Mouse (Mus musculus) hindbrain, embryonic 10.5 days (tissue): ENCODE measurements at regions not wholly inside any gene's neighbourhood (a gene's known extent, or its start where the extent isn't known, plus 50 kb on each side); places are given as distances from the start of the nearest gene placed in this dataset.

Source experiments
- DNase-seq: peaks from one replicate; pipeline ENCODE4 v3.0.0-alpha.2; 2017; ENCODE audit warnings: low spot score
- H3K27ac ChIP-seq: fragments of 300-500 bp; sonication (generic); 2 replicates; pipeline ENCODE4 v1.5.1; 2016; ENCODE audit warnings: mild to moderate bottlenecking, moderate library complexity
- H3K27me3 ChIP-seq: fragments of 300-500 bp; sonication (generic); 2 replicates; pipeline ENCODE4 v1.6.1; 2016; ENCODE audit warnings: mild to moderate bottlenecking; ENCODE audit not compliant: poor library complexity, insufficient read depth, severe bottlenecking
- H3K36me3 ChIP-seq: fragments of 300-500 bp; sonication (generic); 2 replicates; pipeline ENCODE4 v1.6.1; 2016; ENCODE audit warnings: mild to moderate bottlenecking, moderate library complexity
- H3K4me1 ChIP-seq: fragments of 300-500 bp; sonication (generic); replicated peaks from 2 replicates; pipeline ENCODE4 v1.6.1; 2016; ENCODE audit warnings: mild to moderate bottlenecking
- H3K4me3 ChIP-seq: fragments of 300-500 bp; sonication (generic); 2 replicates; pipeline ENCODE4 v1.5.1; 2016; ENCODE audit warnings: mild to moderate bottlenecking, moderate library complexity
- H3K9me3 ChIP-seq: fragments of 300-500 bp; sonication (generic); 2 replicates; pipeline ENCODE4 v1.6.1; 2016; ENCODE audit warnings: mild to moderate bottlenecking, moderate library complexity
- WGBS: fragments of 180-500 bp; shearing (Covaris S2); methylation state at CpG from one replicate; pipeline ENCODE4 v1.1.7; 2016; 5-methylcytosine and 5-hydroxymethylcytosine counted together

- no peak for DNase-seq
- no peak overlapping the region for H3K27ac ChIP-seq
- H3K4me3 ChIP-seq, result no peak overlapping the region
- no peaks in the 10 kb centered on the region for H3K4me1 ChIP-seq
- H3K27me3 ChIP-seq, result no peaks in the 10 kb centered on the region
- no peaks in the 10 kb centered on the region for H3K9me3 ChIP-seq
- WGBS, result 78% methylated on average over 7 of the region's 7 CpGs
- no peaks in the 10 kb centered on the region for H3K36me3 ChIP-seq
Observed at GRCm38 (mm10) chr2:21908813-21909480, 318.4 kb upstream of the Myo3a start.

- no peaks in the 10 kb centered on the region for H3K36me3 ChIP-seq
Observed at GRCm38 (mm10) chr2:21909481-21909966, 317.8 kb upstream of the Myo3a start.

GRCm38 (mm10) chr2:21917804-21918690, 309.3 kb upstream of the Myo3a start:
- peak overlapping the region; percentile 51 for H3K4me3 ChIP-seq
- DNase-seq, result peak; percentile 89
- WGBS, result 15% methylated on average over 16 of the region's 16 CpGs
- H3K27me3 ChIP-seq, result no peaks in the 10 kb centered on the region
- H3K4me1 ChIP-seq, result peaks cover 24% of the 10 kb centered on the region
- peaks cover 9% of the 10 kb centered on the region; the same call in 1 of the 2 replicates for H3K9me3 ChIP-seq
- H3K27ac ChIP-seq, result peak overlapping the region; percentile 95
- no peaks in the 10 kb centered on the region for H3K36me3 ChIP-seq

More at GRCm38 (mm10) chr2:21909481-21909966, 317.8 kb upstream of the Myo3a start:
- 23% methylated on average over 7 of the region's 7 CpGs for WGBS
- H3K27ac ChIP-seq, result no peak overlapping the region
- H3K4me3 ChIP-seq, result no peak overlapping the region
- H3K27me3 ChIP-seq, result no peaks in the 10 kb centered on the region
- no peaks in the 10 kb centered on the region for H3K4me1 ChIP-seq
- H3K9me3 ChIP-seq, result no peaks in the 10 kb centered on the region
- DNase-seq, result peak; percentile 66

- WGBS, result 60% methylated on average over 2 of the region's 2 CpGs
Observed at GRCm38 (mm10) chr2:21919091-21919490, 308.2 kb upstream of the Myo3a start.

GRCm38 (mm10) chr2:21927656-21928055, 299.6 kb upstream of the Myo3a start:
- Histone ChIP-seq H3K4me3 (no peak overlapping the region), H3K36me3 (no peaks in the 10 kb centered on the region), H3K4me1 (no peaks in the 10 kb centered on the region), H3K27ac (no peak overlapping the region), H3K9me3 (no peaks in the 10 kb centered on the region), H3K27me3 (no peaks in the 10 kb centered on the region)
- WGBS, result 47% methylated on average over 1 of the region's 1 CpGs
- DNase-seq, result no peak

More at GRCm38 (mm10) chr2:21919091-21919490, 308.2 kb upstream of the Myo3a start:
- Histone ChIP-seq H3K27ac (peak overlapping the region; percentile 95), H3K36me3 (no peaks in the 10 kb centered on the region), H3K27me3 (no peaks in the 10 kb centered on the region), H3K4me3 (0 out of 2 replicates have a peak overlapping the region, but pooled peaks have one; percentile 51), H3K9me3 (peaks cover 9% of the 10 kb centered on the region; the same call in 1 of the 2 replicates), H3K4me1 (peaks cover 24% of the 10 kb centered on the region)
- no peak for DNase-seq

- Histone ChIP-seq H3K4me3 (no peak overlapping the region), H3K9me3 (no peaks in the 10 kb centered on the region), H3K27me3 (no peaks in the 10 kb centered on the region), H3K36me3 (no peaks in the 10 kb centered on the region), H3K27ac (no peak overlapping the region), H3K4me1 (no peaks in the 10 kb centered on the region)
- DNase-seq, result no peak
- whole genome bisulfite sequencing, result 90% methylated on average over 3 of the region's 3 CpGs
Observed at GRCm38 (mm10) chr2:21939993-21940392, 287.3 kb upstream of the Myo3a start.

GRCm38 (mm10) chr2:21940797-21941487, 286.4 kb upstream of the Myo3a start:
- Histone ChIP-seq H3K36me3 (no peaks in the 10 kb centered on the region), H3K27me3 (no peaks in the 10 kb centered on the region), H3K4me1 (no peaks in the 10 kb centered on the region), H3K9me3 (no peaks in the 10 kb centered on the region), H3K4me3 (no peak overlapping the region), H3K27ac (no peak overlapping the region)
- 55% methylated on average over 4 of the region's 4 CpGs for WGBS
- DNase-seq, result no peak

GRCm38 (mm10) chr2:21941488-21942000, 285.8 kb upstream of the Myo3a start:
- Histone ChIP-seq H3K27me3 (no peaks in the 10 kb centered on the region), H3K36me3 (no peaks in the 10 kb centered on the region), H3K4me1 (no peaks in the 10 kb centered on the region), H3K27ac (no peak overlapping the region), H3K9me3 (no peaks in the 10 kb centered on the region), H3K4me3 (no peak overlapping the region)
- DNase-seq, result no peak
- 73% methylated on average over 2 of the region's 2 CpGs for WGBS

GRCm38 (mm10) chr2:21943676-21944075, 283.6 kb upstream of the Myo3a start:
- Histone ChIP-seq H3K27me3 (no peaks in the 10 kb centered on the region), H3K27ac (no peak overlapping the region), H3K4me3 (no peak overlapping the region), H3K4me1 (no peaks in the 10 kb centered on the region), H3K9me3 (no peaks in the 10 kb centered on the region), H3K36me3 (no peaks in the 10 kb centered on the region)
- DNase-seq, result no peak
- 94% methylated on average over 2 of the region's 2 CpGs for WGBS

GRCm38 (mm10) chr2:21946484-21946883, 280.8 kb upstream of the Myo3a start:
- Histone ChIP-seq H3K9me3 (no peaks in the 10 kb centered on the region), H3K4me1 (no peaks in the 10 kb centered on the region), H3K36me3 (no peaks in the 10 kb centered on the region), H3K27me3 (no peaks in the 10 kb centered on the region), H3K27ac (no peak overlapping the region), H3K4me3 (no peak overlapping the region)
- DNase-seq, result no peak
- WGBS, result 96% methylated on average over 2 of the region's 2 CpGs

GRCm38 (mm10) chr2:21951279-21951678, 276.0 kb upstream of the Myo3a start:
- 71% methylated on average over 3 of the region's 3 CpGs for WGBS
- Histone ChIP-seq H3K4me1 (no peaks in the 10 kb centered on the region), H3K9me3 (no peaks in the 10 kb centered on the region)

GRCm38 (mm10) chr2:21956112-21956963, 271.0 kb upstream of the Myo3a start:
- 79% methylated on average over 3 of the region's 3 CpGs for WGBS
- Histone ChIP-seq H3K4me1 (peaks cover 5% of the 10 kb centered on the region; the same call in 1 of the 2 replicates), H3K27me3 (no peaks in the 10 kb centered on the region), H3K27ac (no peak overlapping the region), H3K36me3 (no peaks in the 10 kb centered on the region), H3K4me3 (no peak overlapping the region), H3K9me3 (no peaks in the 10 kb centered on the region)
- no peak for DNase-seq

More at GRCm38 (mm10) chr2:21951279-21951678, 276.0 kb upstream of the Myo3a start:
- Histone ChIP-seq H3K36me3 (no peaks in the 10 kb centered on the region), H3K4me3 (no peak overlapping the region), H3K27ac (no peak overlapping the region), H3K27me3 (no peaks in the 10 kb centered on the region)
- no peak for DNase-seq
